Mouse (Mus musculus): ENCODE data around the gene Naa40. TPM values are rescaled to one million over a fixed set of nuclear protein-coding genes. Genes with fewer than 3 reads are reported as not detected.

Gene Naa40
- 20.9 and 29.3 TPM in 2 replicates for polyA plus RNA-seq (2012; rRNA removed; ENCODE audit: low replicate concordance)

DNA sequence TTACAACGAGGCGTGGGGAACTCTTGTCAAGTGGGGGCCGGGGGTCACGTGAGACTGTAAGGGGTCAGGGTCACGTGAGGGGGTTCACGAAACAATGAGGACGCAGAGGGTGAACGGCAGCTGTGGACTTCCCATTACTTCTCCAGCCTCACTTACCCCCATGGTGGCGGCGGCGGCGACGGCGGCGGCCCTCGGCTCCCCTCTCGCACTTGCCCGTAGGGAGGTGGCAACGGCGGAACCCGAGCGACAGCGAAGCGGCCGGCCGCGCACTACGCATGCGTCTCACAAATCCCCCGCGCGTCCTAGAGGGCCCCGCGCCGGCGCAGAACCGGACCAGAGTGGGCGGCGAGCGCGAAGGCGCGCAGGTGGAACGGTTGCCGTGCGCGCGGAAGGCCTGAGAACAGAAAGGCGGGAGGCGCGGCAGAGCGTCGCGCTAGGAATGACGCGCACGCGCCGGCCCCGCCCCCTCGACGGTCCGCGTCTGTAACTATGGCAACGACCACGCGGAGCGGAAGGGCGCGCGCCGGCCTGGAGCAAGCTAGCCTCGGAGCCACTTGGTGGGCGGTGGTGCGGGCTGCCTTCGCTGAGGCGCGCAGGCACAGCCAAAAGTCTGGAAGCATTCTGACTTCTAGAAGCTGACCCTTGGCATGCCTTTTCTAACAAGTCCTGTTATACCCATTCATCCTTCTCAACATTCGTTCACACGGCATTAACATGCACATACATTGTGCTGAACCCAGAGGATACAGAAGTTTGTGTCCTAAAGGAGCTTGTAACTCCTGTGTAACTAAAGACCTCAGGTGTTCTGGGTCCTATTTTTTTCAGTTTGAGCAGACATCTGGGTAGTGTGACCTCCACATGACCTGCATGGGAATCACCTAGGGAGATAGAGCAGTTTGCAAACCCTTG, at the start of gene Naa40:
TSS of gene Naa40 (minus strand) at position 402 of the 909 bp plus-strand sequence.

DNA sequence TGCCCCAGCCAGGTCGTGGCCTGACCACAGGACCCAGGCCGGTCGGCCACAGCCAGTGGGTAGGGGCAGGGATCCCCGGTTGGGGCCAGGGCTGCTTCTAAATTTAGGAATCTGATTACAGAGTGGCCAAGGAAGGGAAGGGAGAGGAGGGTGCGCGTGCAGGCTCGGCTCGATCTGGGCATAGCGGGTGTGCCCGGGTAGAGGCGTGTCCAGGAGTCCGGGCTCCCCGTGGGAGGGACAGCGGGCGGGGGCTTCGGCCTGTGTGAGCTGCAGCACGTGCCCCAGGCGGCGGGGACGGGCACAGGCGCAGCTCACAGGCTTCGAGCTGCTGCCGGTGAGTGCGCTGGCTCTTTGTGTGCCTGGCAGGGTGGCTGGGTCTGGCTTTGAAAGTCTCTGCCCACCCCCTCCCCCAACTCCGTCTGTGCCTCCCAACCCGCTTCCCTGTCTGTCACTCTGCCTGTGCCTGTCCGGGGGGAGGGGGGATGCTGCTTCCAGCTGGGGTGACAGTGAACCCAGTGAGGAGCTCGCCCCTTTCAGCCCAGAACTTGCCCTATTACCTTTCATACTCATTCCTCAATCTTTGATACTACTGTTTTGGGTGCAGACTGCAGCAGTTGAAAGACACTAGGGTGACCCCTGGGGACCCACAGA, 26.2 kb upstream of the Naa40 start, which contains the start of gene Rcor2:
TSS of gene Rcor2 (plus strand) at position 235 of the 651 bp plus-strand sequence.

DNA sequence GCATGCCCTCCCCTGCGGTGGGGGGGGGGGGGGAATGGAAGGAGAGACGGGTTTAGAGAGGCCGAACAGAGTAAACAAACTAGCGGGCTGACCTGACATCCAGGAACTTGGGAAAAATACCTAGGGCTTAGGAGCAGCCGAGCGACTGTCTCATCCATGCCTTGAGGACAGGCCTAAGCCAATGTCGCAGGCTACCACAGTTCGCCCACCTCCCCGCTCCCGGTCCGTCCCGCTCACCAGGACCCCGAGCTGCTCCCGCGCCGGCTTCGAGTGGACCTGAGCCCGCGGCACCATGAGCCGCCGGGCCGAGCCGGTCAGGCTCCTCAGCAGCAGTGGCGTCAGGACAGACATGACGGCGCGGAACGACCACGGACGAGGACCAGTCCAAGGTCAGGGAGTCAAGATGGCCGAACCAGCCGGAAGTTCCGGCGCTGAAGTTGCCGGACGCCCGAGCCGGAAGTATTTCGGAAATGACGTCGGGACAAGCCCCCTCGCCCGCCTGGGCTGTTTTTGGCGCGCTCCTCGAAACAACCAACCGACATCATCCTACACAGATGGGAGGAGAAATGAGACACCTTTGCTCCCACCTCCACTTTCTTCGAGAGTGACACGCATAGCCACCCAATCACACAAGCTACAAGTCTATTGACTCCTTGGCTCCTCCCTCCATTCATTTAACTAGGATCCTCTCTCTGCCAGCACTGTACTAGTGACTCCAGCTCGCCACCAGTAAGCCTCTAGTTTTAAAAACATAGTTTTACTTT, 23.6 kb downstream of the Naa40 start, which contains the start of gene Cox8a:
TSS of gene Cox8a (minus strand) at position 455 of the 764 bp plus-strand sequence.

DNA sequence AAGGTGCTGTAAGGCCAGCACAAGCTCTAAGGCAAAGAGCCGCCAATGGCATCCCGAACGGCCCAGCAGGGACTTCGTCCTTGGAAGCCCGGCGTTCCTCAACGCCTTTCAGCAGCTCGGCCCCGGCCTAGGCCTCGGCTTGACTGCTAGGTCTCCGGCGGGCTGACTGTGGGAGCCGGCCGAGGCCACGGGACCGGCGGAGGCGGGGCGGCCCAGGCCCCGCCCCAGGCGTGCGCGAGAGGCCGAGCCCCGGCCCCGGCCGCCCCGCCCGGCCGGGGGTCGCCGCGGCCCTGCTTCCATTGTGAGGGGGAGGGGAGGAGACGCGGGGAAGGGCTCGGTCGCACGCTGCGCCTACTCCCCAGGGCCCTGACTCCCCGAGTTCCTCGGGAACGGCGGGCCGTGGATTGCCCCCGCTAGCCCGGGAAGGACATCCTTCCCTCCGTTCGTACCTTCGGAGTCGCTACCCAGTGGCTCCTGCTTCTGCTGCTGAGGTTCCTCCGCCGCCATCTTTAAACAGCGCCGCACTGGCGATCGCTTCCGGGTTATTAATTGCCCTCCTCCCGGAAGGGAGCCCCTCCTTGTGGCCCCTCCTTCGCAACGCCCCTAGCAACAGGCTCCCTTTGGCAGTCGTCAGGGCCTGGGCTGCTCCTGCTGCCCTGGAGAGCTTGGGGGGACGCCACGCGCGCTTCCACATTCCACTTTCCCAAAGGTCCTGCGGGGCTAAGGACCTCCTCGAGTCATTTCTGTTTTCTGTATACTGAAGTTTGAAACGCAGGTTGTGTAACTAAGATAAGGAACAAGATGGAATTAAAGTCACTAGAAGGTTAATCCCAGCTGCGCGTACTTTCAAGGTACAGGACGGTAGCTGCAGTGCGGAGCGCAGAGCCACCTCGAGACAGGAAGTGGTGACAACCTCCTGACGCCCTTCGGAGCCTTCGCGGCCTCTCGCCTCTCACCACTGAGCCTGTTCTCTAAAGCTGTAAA, 34.9 kb downstream of the Naa40 start, which contains the start of gene Otub1:
TSS of gene Otub1 (minus strand) at position 564 of the 984 bp plus-strand sequence.

Other genes with a start within 250 kb of the Naa40 start
- 55.4 and 59.2 TPM in 2 replicates for gene Dnajc4, start 248.6 kb downstream of the Naa40 start, polyA plus RNA-seq (2012; rRNA removed; ENCODE audit: low replicate concordance)
- 39.2 and 39.4 TPM in 2 replicates for gene Nudt22, start 245.1 kb downstream of the Naa40 start, polyA plus RNA-seq (2012; rRNA removed; ENCODE audit: low replicate concordance)
- gene Trpt1, start 245.1 kb downstream of the Naa40 start, polyA plus RNA-seq (2012; rRNA removed; ENCODE audit: low replicate concordance) = 16.4 and 21.2 TPM in 2 replicates
- gene Fermt3, start 221.7 kb downstream of the Naa40 start, polyA plus RNA-seq (2012; rRNA removed; ENCODE audit: low replicate concordance) = 50.9 and 104 TPM in 2 replicates
- gene Stip1, start 201.2 kb downstream of the Naa40 start, polyA plus RNA-seq (2012; rRNA removed; ENCODE audit: low replicate concordance) = 30.7 and 38.6 TPM in 2 replicates
- gene Macrod1, start 184.4 kb downstream of the Naa40 start, polyA plus RNA-seq (2012; rRNA removed; ENCODE audit: low replicate concordance) = 83.4 and 120 TPM in 2 replicates
- 0.16 and 0.17 TPM in 2 replicates for gene Flrt1, start 135.5 kb downstream of the Naa40 start, polyA plus RNA-seq (2012; rRNA removed; ENCODE audit: low replicate concordance)
- 84.0 and 95.1 TPM in 2 replicates for gene Otub1, start 34.9 kb downstream of the Naa40 start, polyA plus RNA-seq (2012; rRNA removed; ENCODE audit: low replicate concordance)
- gene Cox8a, start 23.6 kb downstream of the Naa40 start, polyA plus RNA-seq (2012; rRNA removed; ENCODE audit: low replicate concordance) = 2,726 and 3,653 TPM in 2 replicates
- 9.6 and 14.5 TPM in 2 replicates for gene Rcor2, start 26.1 kb upstream of the Naa40 start, polyA plus RNA-seq (2012; rRNA removed; ENCODE audit: low replicate concordance)
- gene Mark2, start 100.7 kb upstream of the Naa40 start, polyA plus RNA-seq (2012; rRNA removed; ENCODE audit: low replicate concordance) = 81.6 and 147 TPM in 2 replicates
- 18.6 and 25.2 TPM in 2 replicates for gene Spindoc, start 141.8 kb upstream of the Naa40 start, polyA plus RNA-seq (2012; rRNA removed; ENCODE audit: low replicate concordance)
- 29.2 and 60.5 TPM in 2 replicates for gene 2700081O15Rik, start 176.4 kb upstream of the Naa40 start, polyA plus RNA-seq (2012; rRNA removed; ENCODE audit: low replicate concordance)
- gene Rtn3, start 242.1 kb upstream of the Naa40 start, polyA plus RNA-seq (2012; rRNA removed; ENCODE audit: low replicate concordance) = 142 and 153 TPM in 2 replicates